ENCODE assay signal across 8 mouse cellular contexts in the genomic region with DNA sequence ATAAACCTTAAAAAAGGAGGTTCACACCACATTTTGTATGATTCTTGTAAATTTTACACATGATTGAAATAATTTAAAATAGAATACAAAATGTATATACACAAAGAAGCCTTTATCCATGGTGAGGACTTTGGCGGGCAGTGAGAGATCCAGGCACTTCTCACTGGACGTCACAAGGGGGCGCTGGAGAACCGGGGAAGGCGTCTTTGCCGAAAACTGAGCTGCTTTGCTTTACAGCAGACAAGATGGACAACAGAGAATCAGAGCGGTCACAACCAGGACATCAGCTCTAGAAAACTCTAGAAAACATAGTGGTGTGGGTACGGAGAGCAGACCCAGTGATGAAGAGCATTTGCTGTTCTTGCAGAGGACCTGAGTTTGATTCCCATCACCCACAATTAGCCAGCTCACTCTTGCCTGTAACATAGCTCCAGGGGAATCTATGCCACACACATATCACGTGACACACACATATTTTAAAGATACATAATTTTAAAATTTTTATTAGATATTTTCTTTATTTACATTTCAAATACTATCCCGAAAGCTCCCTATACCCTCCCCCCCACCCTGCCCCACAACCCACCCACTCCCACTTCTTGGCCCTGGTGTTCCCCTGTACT. TPM values are rescaled to one million over a fixed set of nuclear protein-coding genes. Genes with fewer than 3 reads are reported as not detected.
DNase-seq lines count a peak whose midpoint lies in the region; ATAC-seq and TF ChIP-seq lines count a peak whose summit lies in the region.

No protein-coding gene starts in this region.

- TF ChIP-seq POLR2A in testis, adult 2 months (IDR thresholded peaks at IDR 0.05; ENCODE audit: control insufficient read depth, low read depth, low read length), result no peak

- 20% methylated on average over 10 of the region's 10 CpGs for WGBS in kidney, embryonic 14.5 days
- WGBS in liver, embryonic 13.5 days (ENCODE audit: insufficient replicate concordance), result 18% methylated on average over 10 of the region's 10 CpGs
- 19% methylated on average over 10 of the region's 10 CpGs for WGBS in neural tube, embryonic 12.5 days

- H3K27me3 ChIP-seq in kidney, embryonic 14.5 days (ENCODE audit: control insufficient read depth, insufficient read depth, low read length), result no peaks in the 10 kb centered on the region
- H3K27me3 ChIP-seq in liver, embryonic 13.5 days, result no peaks in the 10 kb centered on the region
- no peaks in the 10 kb centered on the region for H3K27me3 ChIP-seq in neural tube, embryonic 12.5 days (replicated peaks)
- no peaks in the 10 kb centered on the region for H3K27me3 ChIP-seq in testis, adult 2 months (ENCODE audit: control insufficient read depth, insufficient read depth, low read length)

- ATAC-seq in kidney, embryonic 14.5 days (ENCODE audit: low FRiP score, low TSS enrichment), result peak; percentile 46; the same call in 1 of the 2 replicates
- 0 out of 2 replicates have a peak, but pooled peaks have one; percentile 29 for ATAC-seq in liver, embryonic 13.5 days (ENCODE audit: low read depth)
- peak; percentile 58; the same call in 1 of the 2 replicates for ATAC-seq in neural tube, embryonic 12.5 days (ENCODE audit: low FRiP score, low read depth)

- H3K9me3 ChIP-seq in kidney, embryonic 14.5 days (ENCODE audit: control insufficient read depth, low read length), result no peaks in the 10 kb centered on the region
- H3K9me3 ChIP-seq in liver, embryonic 13.5 days (replicated peaks), result no peaks in the 10 kb centered on the region
- H3K9me3 ChIP-seq in neural tube, embryonic 12.5 days, result no peaks in the 10 kb centered on the region

- no peaks in the 10 kb centered on the region for H3K36me3 ChIP-seq in kidney, embryonic 14.5 days (ENCODE audit: control insufficient read depth, insufficient read depth, low read length)
- 0 out of 2 replicates have a peak, but pooled peaks cover 5% of the 10 kb centered on the region for H3K36me3 ChIP-seq in liver, embryonic 13.5 days
- H3K36me3 ChIP-seq in neural tube, embryonic 12.5 days, result no peaks in the 10 kb centered on the region
- H3K36me3 ChIP-seq in testis, adult 2 months (ENCODE audit: control insufficient read depth, insufficient read depth, low read length), result no peaks in the 10 kb centered on the region

- no peaks in the 10 kb centered on the region for H3K4me1 ChIP-seq in kidney, embryonic 14.5 days (ENCODE audit: control insufficient read depth, insufficient read depth, low read length)
- H3K4me1 ChIP-seq in liver, embryonic 13.5 days (replicated peaks), result 0 out of 2 replicates have a peak, but pooled peaks cover 4% of the 10 kb centered on the region
- no peaks in the 10 kb centered on the region for H3K4me1 ChIP-seq in neural tube, embryonic 12.5 days
- H3K4me1 ChIP-seq in testis, adult 2 months (ENCODE audit: control insufficient read depth, insufficient read depth, low read length), result no peaks in the 10 kb centered on the region; the same call in 1 of the 2 replicates

- DNase-seq in 3T3-L1 (ENCODE audit: low read depth, low spot score), result peak; percentile 80
- DNase-seq in adrenal gland, adult 2 months, result peak; percentile 81
- DNase-seq in embryo, embryonic 9.5 days (ENCODE audit: extremely low spot score), result peak; percentile 83
- peak; percentile 80 for DNase-seq in heart, adult 8-10 months (ENCODE audit: low spot score)
- peak; percentile 70 for DNase-seq in liver, embryonic 13.5 days

- H3K4me3 ChIP-seq in kidney, embryonic 14.5 days (ENCODE audit: low read length), result no peak overlapping the region
- no peak overlapping the region for H3K4me3 ChIP-seq in liver, embryonic 13.5 days (replicated peaks)
- H3K4me3 ChIP-seq in neural tube, embryonic 12.5 days, result no peak overlapping the region
- H3K4me3 ChIP-seq in testis, adult 2 months (ENCODE audit: control insufficient read depth, low read depth, low read length), result no peak overlapping the region

- no peak overlapping the region for H3K4me2 ChIP-seq in kidney, embryonic 14.5 days (replicated peaks; ENCODE audit: low read depth, low read length)
- H3K4me2 ChIP-seq in liver, embryonic 13.5 days, result no peak overlapping the region
- H3K4me2 ChIP-seq in neural tube, embryonic 12.5 days (replicated peaks), result no peak overlapping the region

- peak; percentile 94; the same call in 1 of the 2 replicates for TF ChIP-seq CTCF in testis, adult 2 months (IDR thresholded peaks at IDR 0.05; ENCODE audit: control insufficient read depth, insufficient read depth, insufficient replicate concordance, low read depth, low read length)

- H3K9ac ChIP-seq in kidney, embryonic 14.5 days (ENCODE audit: low read depth, low read length), result no peak overlapping the region
- no peak overlapping the region for H3K9ac ChIP-seq in liver, embryonic 13.5 days
- H3K9ac ChIP-seq in neural tube, embryonic 12.5 days, result no peak overlapping the region

- H3K27ac ChIP-seq in kidney, embryonic 14.5 days (ENCODE audit: low read depth, low read length), result no peak overlapping the region
- H3K27ac ChIP-seq in liver, embryonic 13.5 days, result no peak overlapping the region
- no peak overlapping the region for H3K27ac ChIP-seq in neural tube, embryonic 12.5 days
- no peak overlapping the region for H3K27ac ChIP-seq in testis, adult 2 months (ENCODE audit: control insufficient read depth, insufficient read depth, low read depth, low read length)

RNA-seq across cellular contexts. Expression of gene Dnajb13, which starts 6.0 kb away (rescaled TPM):
- under 1 TPM; 0.17 to 0.24 TPM for total RNA-seq in adrenal gland, adult 2 months (2021)
- polyA plus RNA-seq in adrenal gland, adult 2 months (2012; rRNA removed), result 0.20 TPM in 1 of 2 replicates, not detected in the other
- under 1 TPM in 1 of 4 experiments, not detected in 3; 0.50 TPM for total RNA-seq in heart, adult 8-10 months (2022)
- polyA plus RNA-seq in kidney, embryonic 14.5 days (2014; fragmentation: Nextera tagmentation; extraction: Ambion mirVana), result 0.19 and 0.46 TPM in 2 replicates
- 2.5 TPM in 2 replicates for polyA plus RNA-seq in liver, embryonic 13.5 days (2015; fragmentation: Nextera tagmentation; extraction: Ambion mirVana)
- polyA plus RNA-seq in neural tube, embryonic 12.5 days (2016; fragmentation: Nextera tagmentation; extraction: Ambion mirVana), result 0.56 and 0.78 TPM in 2 replicates
- 528 and 538 TPM in 2 replicates for polyA plus RNA-seq in testis, adult 2 months (2012; rRNA removed)

RNA-seq across cellular contexts. Expression of gene Coa4, which starts 16.1 kb away (rescaled TPM):
- total RNA-seq in adrenal gland, adult 2 months (2021), result 10 to 100 TPM in 1 of 2 experiments, 1 to 10 TPM in 1; 9.3 to 10.5 TPM
- 4.4 and 5.2 TPM in 2 replicates for polyA plus RNA-seq in adrenal gland, adult 2 months (2012; rRNA removed)
- total RNA-seq in heart, adult 8-10 months (2022), result 10 to 100 TPM; 14.3 to 19.9 (median 17.6) TPM
- 23.8 and 27.1 TPM in 2 replicates for polyA plus RNA-seq in kidney, embryonic 14.5 days (2014; fragmentation: Nextera tagmentation; extraction: Ambion mirVana)
- polyA plus RNA-seq in liver, embryonic 13.5 days (2015; fragmentation: Nextera tagmentation; extraction: Ambion mirVana), result 14.0 and 14.3 TPM in 2 replicates
- polyA plus RNA-seq in neural tube, embryonic 12.5 days (2016; fragmentation: Nextera tagmentation; extraction: Ambion mirVana), result 16.3 and 17.5 TPM in 2 replicates
- polyA plus RNA-seq in testis, adult 2 months (2012; rRNA removed), result 29.5 and 29.6 TPM in 2 replicates

RNA-seq across cellular contexts. Expression of gene Ucp2, which starts 27.6 kb away (rescaled TPM):
- 100 to 1,000 TPM; 187 to 254 TPM for total RNA-seq in adrenal gland, adult 2 months (2021)
- polyA plus RNA-seq in adrenal gland, adult 2 months (2012; rRNA removed), result 315 and 432 TPM in 2 replicates
- total RNA-seq in heart, adult 8-10 months (2022), result 100 to 1,000 TPM; 165 to 276 (median 226) TPM
- polyA plus RNA-seq in kidney, embryonic 14.5 days (2014; fragmentation: Nextera tagmentation; extraction: Ambion mirVana), result 156 and 193 TPM in 2 replicates
- 673 and 808 TPM in 2 replicates for polyA plus RNA-seq in liver, embryonic 13.5 days (2015; fragmentation: Nextera tagmentation; extraction: Ambion mirVana)
- polyA plus RNA-seq in neural tube, embryonic 12.5 days (2016; fragmentation: Nextera tagmentation; extraction: Ambion mirVana), result 110 and 111 TPM in 2 replicates
- polyA plus RNA-seq in testis, adult 2 months (2012; rRNA removed), result 42.2 and 53.2 TPM in 2 replicates

RNA-seq across cellular contexts. Expression of gene Ucp3, which starts 48.0 kb away (rescaled TPM):
- 10 to 100 TPM; 22.7 to 58.7 TPM for total RNA-seq in adrenal gland, adult 2 months (2021)
- 17.0 and 35.6 TPM in 2 replicates for polyA plus RNA-seq in adrenal gland, adult 2 months (2012; rRNA removed)
- 10 to 100 TPM; 20.7 to 55.8 (median 48.5) TPM for total RNA-seq in heart, adult 8-10 months (2022)
- 0.08 TPM in 1 of 2 replicates, not detected in the other for polyA plus RNA-seq in kidney, embryonic 14.5 days (2014; fragmentation: Nextera tagmentation; extraction: Ambion mirVana)
- polyA plus RNA-seq in liver, embryonic 13.5 days (2015; fragmentation: Nextera tagmentation; extraction: Ambion mirVana), result not detected in 2 replicates
- not detected in 2 replicates for polyA plus RNA-seq in neural tube, embryonic 12.5 days (2016; fragmentation: Nextera tagmentation; extraction: Ambion mirVana)
- 0.73 and 1.2 TPM in 2 replicates for polyA plus RNA-seq in testis, adult 2 months (2012; rRNA removed)

Comparison
In these comparisons a context has a peak if more than half of its experiments do, and no peak if none do; other contexts are left out.
1. RNA of gene Dnajb13, which starts 6.0 kb away (polyA plus RNA-seq): 528 to 538 TPM in testis, adult 2 months; 2.5 TPM in liver, embryonic 13.5 days, 0.56 to 0.78 TPM in neural tube, embryonic 12.5 days, 0.20 TPM in adrenal gland, adult 2 months and 0.19 to 0.46 TPM in kidney, embryonic 14.5 days; every median in the first group is over 100 times any median in the second.
2. Peak in every context shown above with its lines, with median percentiles within 50 percentile points of each other: DNase-seq and ATAC-seq.